Mouse (Mus musculus): ENCODE results near the gene St13.

DNA sequence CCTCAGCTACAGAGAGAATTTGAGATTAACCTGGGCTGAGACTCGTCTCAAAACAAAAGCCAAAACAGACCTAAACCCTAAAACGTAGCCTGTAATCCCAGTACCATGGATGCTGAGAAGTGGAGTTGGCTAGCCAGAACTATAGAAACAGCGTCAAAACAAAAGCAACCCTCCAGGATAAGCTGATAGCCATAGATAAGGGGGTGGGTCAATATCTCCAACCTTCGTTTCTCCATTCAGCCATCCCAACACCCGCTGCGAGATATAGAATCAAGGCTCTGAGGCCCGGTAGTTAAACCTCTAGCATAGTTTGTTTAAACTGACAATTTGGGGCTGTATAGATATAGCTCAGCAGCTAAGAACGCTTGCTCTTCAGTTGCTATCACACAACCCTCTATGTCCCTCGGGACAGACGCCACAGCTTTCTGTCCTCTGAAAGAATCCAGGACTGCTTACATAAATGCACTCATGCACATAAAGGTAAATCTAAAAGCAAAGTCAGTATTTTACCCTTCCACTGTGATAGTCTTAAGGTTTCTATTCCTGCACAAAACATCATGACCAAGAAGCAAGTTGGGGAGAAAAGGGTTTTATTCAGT is 38.4 kb downstream of the St13 start:
- TF ChIP-seq CTCF (IDR thresholded peaks at IDR 0.05) = no peak
- no peak for TF ChIP-seq EP300 (IDR thresholded peaks at IDR 0.05)

Measured in lung, postnatal 0 days (tissue).